Mouse (Mus musculus) adrenal gland, postnatal 36 days (tissue): ENCODE data around the gene Cdk11b. TPM values are rescaled to one million over a fixed set of nuclear protein-coding genes. Genes with fewer than 3 reads are reported as not detected.
"Not testable (repeated sequence)": the region's sequence is repeated elsewhere in the genome, so short reads cannot be mapped to it uniquely, and the experiment has no call there.

Source experiments
- DNase-seq, 2 experiments: peaks; one replicate each; pipeline ENCODE4 v3.0.0; 2021; ENCODE audit warnings: mixed read lengths in 1 of 2
- total RNA-seq, 2 experiments: library from RNA; stranded (reverse); gene quantifications; 2 replicates each; pipeline ENCODE4 v1.2.3; 2021

Gene Cdk11b
- total RNA-seq, 2 experiments from 2014 or later: 42.5 to 52.6 TPM

DNA sequence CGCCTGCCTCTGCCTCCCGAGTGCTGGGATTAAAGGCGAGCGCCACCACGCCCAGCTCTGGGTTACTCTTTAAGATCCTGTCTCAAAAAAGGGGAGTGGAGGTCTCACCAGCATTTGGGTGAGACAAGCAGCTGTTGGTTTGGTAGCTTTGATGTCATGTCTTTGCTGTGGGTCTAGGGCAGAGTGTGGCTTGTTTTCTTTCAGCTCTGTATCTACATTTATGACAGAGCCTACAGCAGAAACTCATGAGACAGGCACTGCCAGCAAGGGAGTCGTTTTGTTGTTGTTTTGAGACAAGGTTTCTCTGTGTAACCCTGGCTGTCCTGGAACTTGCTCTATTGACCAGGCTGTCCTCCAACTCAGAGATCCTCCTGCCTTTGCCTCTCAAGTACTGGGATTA is 20.9 kb upstream of the Cdk11b start:
- DNase-seq: no peak

GRCm38 (mm10) chr4:155605132-155605531 is 19.5 kb upstream of the Cdk11b start:
- no peak for DNase-seq

DNA sequence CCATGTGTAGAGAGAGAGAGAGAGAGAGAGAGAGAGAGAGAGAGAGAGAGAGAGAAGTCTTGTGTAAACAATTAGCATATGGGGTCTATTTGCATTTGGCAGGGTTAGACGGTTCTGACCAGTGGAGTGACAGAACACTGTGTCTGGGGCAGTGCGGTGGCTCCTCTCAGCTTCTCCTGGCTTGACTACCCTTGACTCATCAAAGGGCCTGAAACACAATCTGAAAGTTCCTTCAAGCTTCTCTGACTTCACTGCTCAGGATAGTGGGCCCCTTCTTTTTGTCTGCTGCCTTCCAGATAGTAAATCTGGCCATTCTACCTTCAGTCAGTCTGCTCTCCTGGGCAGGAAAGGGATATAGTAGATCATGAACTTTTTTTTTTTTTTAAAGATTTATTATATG is 17.8 kb upstream of the Cdk11b start:
- no peak for DNase-seq

DNA sequence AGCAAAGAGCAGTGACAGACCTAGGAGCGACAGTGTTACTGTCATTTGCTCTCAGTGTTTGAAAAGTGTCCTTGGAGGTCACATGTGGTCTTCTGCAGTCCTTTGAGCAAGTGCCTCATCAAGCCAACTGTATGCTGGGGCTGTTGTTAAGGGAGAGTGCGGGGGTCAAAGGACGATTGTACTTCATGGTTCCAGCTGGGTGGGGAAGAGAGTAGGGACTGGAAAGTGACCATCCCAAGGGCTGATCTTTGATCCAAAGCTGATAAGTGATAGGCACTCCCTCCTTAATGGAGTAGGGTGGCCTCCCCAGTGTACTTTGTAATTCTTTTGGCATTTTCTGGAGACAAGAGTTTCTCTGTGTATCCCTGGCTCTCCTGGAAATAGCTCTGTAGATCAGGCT is 12.8 kb upstream of the Cdk11b start:
- no peak for DNase-seq

GRCm38 (mm10) chr4:155613264-155613663 is 11.4 kb upstream of the Cdk11b start:
- DNase-seq: no peak

DNA sequence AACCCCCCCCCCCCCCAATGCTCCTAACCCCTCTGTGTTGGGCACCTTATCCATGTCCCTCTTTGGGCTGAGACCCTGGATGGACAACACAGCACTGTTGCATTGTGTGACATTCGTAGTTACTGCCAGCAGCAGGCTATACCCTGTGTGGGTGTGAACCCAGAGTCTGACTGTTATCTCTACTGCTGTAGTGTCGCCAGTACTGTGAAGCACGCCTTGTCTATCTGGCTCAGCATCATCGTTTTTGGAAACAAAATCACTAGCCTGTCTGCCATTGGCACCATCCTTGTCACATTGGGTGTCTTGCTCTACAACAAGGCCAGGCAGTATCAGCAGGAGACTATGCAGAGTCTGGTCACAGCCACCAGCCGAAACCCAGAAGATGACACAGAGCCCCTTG is 6.3 kb upstream of the Cdk11b start:
- no peak for DNase-seq

DNA sequence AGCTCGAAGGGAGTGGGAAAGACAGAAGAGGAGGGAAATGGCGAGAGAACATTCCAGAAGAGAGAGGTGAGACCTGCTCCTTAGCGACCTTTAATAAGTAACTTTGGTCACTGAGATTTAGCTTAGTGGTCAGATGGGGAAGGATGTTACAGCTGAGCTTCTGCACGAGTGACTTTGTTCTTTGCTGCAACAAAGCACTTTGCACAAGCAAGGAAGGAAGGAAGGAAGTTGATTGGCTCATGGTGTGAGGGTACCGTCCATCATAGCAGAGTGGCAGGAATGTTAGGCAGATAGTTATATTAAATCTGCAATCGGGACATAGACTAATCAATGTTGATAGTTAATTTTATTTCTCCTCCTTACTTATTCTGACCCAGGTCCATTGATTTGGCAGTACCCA is 5.6 kb downstream of the Cdk11b start:
- DNase-seq: no peak

DNA sequence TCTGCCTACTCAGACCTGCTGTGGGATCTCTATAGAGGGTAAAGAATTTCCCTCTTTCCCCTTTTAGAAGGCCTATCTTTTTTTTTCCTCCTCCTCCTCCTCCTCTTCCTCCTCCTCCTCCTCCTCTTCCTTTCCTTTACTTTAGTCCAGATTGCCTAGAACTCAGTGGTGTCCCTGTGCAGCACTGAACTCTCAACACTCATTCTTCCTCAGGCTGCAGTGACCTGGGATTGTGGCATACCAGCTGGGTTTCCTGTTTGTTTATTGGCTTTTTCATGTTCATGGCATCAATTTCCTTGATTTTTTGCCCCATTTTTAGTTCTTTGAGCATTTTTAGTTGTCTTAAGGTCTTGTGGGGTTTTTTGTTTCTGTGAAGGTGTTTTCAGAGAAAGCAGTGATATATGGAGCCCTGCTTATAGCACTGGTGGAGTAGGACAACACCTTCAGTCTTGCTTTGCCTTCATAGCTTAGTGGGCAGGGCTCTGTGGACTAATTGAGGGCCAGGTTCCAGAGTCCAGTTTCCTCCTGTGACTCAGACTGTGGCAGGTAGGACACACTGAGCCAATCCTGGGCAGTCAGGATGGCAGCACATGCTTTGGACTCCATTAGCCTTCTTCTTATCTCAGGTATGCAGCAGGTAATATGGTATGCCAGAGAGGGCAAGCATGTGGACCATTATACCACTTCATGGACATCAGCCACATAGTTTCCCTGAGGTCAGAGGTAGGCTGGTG is 11.3 kb downstream of the Cdk11b start:
- DNase-seq: no peak

DNA sequence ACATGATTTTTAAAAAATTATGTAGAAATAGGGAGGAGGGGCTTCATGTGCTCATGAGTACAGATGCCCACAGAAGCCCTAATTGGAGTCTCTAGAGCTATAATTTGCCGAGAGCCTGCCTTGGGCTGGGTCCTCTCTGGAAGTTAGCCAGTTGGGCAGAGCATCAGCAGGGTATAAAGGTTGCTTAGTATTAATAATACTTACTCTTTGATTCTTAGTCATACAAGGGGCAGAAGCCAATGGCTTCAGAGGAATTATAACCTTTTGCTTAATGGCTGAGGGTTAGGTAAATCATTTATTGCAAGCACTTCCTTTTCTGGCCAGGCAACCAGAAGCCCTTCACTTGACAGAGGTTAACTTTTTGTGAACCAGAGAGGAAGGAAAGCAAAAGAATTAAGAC is 18.9 kb downstream of the Cdk11b start:
- DNase-seq: no peak

- not testable (repeated sequence) for DNase-seq
These were observed 20.7 kb downstream of the Cdk11b start, which contains the start of gene Gm10563 for GRCm38 (mm10) chr4:155645308-155645707. Gene Gm10563 (minus strand): TSS chr4:155645408.

DNA sequence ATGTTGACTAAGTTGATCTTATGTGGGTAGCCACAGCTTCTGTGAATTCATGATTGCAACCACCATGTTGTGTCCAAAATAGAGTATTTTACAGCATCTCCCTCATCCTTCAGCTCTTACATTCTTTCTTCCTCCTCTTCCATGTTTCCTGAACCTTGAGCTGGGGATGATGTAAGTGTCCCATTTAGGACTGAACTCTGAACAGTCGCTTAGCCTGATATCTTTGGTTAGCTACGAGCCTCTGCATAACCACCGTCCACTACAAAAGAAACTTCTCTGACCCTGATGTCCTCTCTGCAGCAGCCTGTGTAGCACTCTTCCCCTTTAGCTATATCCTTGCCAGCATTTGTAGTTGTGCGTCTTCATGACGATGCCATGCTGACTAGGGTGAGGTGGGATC is 21.1 kb downstream of the Cdk11b start:
- no peak for DNase-seq

DNA sequence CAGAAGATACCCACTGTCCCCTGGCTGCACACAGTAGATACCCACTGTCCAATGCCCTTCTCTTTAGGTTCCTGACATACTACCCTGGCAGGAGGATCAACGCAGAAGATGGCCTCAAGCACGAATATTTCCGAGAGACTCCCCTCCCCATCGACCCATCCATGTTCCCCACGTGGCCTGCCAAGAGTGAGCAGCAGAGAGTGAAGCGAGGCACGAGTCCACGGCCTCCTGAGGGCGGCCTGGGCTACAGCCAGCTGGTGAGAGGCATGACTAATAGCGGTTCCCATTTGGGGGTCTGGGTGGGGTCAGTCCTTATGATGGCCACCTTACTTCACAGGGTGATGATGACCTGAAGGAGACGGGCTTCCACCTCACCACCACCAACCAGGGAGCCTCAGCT is 24.7 kb downstream of the Cdk11b start:
- DNase-seq: no peak

DNA sequence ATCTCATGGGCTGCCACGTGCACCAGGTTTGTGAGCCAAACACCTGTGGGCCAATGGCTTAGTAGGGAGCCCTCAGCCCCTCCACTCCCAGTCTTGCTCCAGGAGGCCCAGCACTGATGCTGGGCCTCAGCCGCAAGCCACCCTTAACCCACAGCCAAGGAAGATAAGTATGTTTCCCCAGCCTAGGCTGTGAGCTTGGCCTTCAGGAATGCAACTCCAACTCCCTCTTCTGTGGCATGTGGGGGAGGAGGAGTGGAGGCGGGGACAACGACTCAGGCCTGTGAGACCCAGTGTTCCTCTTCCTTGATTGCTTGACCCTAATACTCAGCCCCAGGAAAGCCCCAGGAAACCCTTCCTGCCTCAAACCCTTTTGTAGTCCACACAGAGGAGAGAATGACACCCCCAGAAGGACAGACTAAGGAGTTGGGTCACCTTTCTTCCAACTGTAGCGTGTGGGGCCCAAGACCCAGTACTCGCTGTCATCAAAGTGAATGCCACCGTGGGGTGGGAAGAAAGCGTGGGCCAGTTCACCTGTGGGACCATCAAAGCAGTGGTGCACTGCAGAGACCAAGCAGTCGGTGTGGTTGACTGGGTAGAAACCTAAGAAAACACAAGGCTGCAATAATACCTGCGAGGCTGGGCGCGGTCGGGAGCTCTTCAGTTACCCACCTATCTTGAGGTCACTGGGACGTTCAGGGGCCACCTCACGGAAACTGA is 27.1 kb downstream of the Cdk11b start:
- peak in 1 of 2 experiments; percentile 29 for DNase-seq

DNA sequence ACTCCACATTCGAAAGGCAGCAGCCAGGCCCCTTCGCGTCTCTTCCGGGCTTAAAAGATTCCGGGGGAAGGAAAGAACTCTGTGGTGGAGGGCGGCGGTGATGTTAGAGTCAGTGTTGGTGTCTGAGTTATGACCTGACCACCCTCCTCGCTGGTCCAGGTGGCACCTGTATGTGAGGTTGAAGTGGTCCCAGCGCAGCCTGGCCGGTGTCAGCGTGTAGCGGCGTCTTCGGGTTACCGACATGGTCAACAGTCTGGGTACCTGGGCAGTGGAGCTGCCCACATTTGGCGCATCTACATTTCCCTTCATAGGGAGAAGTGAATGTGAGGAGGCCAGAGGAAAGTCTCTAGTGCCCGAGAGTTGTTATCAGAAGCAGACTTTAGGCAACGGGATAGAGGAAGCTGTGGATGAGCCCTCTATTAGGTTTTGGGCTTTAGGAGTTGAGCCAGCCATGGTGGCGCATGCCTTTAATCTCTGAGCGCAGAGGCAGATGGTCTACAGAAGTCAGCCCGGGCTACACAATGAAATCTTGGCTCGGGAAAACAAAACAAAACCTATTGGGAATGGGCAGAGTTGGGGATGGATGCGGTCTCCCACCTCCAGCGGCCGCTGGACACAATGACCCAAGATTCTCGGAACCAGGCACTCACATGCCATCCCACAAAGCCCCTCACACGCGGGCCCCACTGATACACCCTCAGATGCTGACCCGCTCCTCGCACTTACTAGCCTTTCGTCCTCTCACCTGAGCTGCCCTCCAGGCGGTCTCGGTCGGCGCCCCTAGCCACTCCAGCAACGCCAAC is 27.8 kb downstream of the Cdk11b start:
- no peak for DNase-seq

GRCm38 (mm10) chr4:155653086-155653450 is 28.4 kb downstream of the Cdk11b start, which contains the start of gene Mmp23:
Gene Mmp23 (minus strand): TSS chr4:155653384.
- peak; percentile 34 to 49 for DNase-seq

- DNase-seq: peak; percentile 21 to 40
These were observed 29.0 kb downstream of the Cdk11b start for GRCm38 (mm10) chr4:155653451-155654182.

GRCm38 (mm10) chr4:155654183-155654455 is 29.5 kb downstream of the Cdk11b start:
- no peak for DNase-seq

DNA sequence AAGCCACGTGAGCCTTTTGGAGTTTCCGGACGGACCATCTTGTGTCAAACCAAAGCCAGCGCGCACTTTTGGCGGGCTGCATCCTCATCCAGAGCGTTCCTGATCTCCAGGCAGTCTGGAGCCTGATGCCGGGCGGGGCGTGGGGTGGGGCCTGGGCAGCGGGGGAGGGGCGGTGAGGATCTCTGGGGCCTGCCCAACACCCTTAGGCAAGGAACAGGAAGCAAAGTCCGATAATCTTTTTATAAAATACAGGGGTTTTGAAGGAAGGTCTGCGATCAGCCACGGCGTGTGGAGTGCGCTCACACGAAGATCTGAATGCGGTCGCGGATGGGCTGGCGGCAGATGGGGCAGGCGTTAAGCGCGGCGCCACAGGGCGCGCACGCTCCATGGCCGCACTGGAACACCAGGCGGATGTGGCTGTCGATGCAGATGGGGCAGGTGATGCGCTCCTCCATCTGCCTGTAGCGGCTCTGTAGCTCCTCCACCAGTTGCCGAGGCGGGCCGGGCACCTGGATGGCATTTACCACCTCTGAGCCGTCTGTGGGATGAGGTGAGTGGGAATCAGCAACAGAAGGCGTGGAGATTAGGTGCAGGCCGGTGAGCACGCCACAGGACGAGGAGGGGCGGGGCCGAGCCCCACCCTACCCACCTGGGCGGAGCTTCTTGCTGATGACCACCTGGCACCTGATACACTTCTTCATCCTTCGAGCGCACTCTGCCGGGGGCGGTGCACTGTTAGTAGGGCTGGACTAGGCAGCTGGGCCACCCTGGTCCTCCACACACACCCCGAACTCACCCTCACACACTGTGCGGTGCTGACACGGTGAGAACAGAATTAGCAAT is 30.0 kb downstream of the Cdk11b start:
- DNase-seq: peak; percentile 30 to 67

DNA sequence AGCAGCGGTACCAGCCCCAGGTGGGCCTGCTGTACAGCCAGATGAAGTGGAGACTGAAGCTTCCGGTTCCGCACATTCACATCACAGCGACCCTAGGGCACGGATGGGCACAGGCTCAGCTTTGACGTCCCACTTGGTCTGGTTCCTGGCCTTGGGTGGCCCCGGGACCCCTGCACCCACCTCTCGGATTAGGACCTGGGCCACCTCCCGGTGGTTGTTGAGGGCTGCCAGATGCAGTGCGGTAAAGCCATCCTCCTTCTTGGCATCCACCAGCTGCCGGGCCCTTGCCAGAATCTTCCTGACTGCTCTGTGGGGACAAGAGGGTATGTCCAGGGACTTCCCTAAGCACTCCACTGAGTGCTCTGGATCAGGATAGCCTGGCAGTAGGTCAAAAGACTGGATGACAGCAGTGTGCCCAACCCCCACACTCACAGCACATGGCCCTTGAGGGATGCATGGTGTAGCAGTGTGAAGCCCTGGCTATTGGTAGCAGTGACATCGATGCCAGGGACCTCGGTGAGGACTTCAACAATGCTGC is 31.6 kb downstream of the Cdk11b start:
- DNase-seq: no peak

GRCm38 (mm10) chr4:155658961-155659360 is 34.3 kb downstream of the Cdk11b start:
- DNase-seq: no peak

GRCm38 (mm10) chr4:155660641-155661040 is 36.0 kb downstream of the Cdk11b start:
- peak; percentile 56 to 64 for DNase-seq
